Mouse (Mus musculus) left cerebral cortex, adult 11 months (tissue): ENCODE results near the gene Brca2.

Experiments
- DNase-seq: peaks from one replicate; pipeline ENCODE4 v3.0.0; 2022; ENCODE audit warnings: low spot score

The Brca2 gene

DNA sequence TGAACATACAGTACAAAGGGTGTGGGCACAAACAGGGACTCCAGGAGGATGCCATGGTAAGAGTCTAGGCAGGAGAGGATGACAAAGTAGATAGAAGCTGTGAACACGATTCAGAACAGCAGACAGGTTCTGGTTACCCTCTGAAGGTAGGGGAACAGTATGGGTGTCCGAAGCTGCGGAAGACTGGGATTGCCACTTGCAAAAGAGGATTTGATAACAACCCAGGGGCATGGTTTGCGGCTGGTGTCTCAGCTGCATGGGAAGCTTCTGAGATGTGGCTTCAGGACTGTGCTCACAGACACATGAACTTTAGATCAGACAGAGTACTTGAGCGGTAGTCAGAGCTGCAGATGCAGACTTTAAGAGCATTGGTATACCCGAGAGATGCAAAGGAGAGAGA, 42.0 kb downstream of the Brca2 start:
- no peak for DNase-seq

DNA sequence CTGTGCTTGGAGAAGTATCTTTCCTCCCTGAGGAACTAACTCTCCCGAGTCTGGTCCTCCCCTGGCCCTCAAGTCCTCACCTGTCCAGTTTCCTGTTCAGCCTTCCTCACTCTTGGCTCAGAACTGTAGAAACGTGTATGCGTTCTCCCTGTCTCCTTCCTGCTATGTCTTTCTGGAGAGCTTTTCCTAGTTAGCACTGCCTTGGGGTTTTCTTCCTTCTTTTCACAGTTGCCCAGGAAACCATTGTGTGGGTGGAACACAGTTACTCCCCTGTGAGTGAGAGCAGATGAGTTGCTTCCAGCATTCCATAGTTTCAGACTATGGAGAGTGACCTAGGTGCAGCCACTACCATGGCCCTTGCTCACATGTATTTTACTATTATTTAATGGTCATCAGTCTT, 43.8 kb downstream of the Brca2 start:
- DNase-seq: peak; percentile 58

DNA sequence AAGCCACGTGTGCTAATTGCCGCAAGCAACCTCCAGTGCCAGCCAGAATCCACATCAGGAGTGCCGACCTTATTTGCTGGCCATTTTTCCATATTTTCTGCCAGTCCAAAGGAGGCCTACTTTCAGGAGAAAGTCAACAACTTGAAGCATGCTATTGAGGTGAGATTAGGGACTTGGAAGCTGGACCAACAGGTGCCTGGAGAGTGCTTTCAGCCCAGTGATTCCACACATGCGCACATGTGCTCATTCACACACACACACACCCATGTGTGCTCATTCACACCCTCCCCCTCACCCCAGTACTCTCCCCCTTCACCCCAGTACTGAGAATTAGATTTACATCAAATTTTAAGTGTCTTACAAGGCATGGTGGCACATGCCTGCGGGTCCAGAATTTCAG, 44.5 kb downstream of the Brca2 start:
- DNase-seq: no peak

DNA sequence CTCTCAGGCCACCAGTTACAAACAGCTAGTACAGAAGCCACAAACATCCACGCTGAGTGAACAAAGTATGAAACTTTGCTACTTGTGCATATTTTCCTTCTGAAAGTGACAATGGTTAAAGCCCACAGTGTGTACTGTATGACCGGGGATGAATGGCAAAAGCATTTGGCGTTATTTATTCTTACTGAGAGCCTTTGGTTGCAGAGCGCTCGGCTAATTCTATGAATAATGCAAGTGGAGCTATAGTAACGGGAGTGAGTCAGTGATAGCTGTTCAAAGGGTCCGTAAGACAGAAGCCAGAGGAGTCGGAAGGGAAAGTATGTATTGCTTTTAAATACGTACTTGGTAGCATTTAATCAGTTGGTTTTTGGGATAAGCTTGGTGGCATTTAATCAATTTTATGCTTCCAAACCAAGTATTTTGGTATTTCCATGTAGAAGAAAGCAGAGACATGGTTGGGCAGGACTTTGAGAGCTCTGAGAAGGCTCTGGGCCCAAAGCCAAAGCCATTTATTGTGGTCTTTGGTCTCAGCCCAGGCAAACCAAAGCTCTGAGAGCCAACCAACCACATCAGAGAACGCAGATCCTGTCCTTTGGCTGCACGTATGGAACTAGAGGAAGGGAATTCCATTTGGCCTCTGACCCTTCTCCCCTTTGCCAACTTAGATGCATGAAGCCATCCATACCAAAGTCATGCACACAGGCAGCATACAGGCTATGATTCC, 48.2 kb downstream of the Brca2 start:
- DNase-seq: no peak

DNA sequence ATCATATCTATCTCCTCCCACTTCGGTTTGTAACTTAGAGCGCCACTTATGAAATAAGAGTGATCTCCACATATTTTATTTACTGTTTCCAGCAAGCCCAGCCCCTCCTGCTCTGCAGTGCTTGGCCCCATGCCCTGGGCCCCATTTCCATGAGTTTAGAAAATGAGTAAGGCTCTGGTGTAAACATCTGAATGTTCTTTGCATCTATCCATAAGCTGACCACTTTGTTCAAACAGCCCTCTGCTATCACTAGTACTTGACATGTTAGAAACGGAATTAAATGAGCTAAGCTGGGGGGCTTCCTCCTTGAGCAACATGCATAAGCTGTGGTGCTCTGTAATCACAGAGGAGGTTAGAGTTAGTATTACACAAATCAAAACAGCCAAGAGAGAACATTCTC, 52.0 kb downstream of the Brca2 start:
- no peak for DNase-seq

DNA sequence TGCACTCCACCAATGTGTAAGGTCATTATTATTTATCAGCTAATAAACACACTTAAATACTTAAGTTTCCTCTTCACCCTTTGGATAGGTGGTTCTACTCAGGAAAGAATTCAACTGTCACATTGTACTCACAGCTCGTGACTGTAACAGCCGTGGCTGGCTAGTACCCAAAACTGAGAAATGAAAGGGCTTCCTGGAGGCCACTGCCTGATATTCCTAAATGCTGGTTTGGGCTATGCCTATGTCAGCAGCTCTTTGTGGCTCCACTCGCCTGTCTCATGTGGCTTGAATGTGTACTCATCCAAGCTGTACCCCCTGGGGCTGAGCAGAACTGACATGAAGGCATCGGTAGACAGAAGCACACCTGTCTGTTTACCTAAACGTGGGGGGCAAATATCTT, 52.5 kb downstream of the Brca2 start:
- no peak for DNase-seq

DNA sequence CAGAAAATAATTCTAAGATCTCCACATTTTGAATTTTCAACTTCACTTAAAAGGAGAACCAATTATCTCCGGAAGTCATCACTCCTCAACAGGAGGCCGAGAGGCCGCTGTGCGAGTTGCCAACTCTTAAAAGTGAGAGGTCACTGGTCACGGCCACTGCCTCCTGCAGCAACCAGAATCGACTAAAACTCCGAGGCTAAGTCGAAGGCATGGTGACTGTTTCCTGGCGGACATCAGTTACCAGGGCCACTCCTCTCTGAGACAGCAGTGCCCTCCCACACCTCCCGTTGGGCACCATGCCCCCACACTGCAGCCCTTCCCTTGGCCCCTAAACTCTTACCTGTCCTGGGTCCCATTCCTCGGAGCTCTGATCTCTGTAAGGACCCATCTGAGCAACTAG, 54.4 kb downstream of the Brca2 start:
- DNase-seq: no peak

DNA sequence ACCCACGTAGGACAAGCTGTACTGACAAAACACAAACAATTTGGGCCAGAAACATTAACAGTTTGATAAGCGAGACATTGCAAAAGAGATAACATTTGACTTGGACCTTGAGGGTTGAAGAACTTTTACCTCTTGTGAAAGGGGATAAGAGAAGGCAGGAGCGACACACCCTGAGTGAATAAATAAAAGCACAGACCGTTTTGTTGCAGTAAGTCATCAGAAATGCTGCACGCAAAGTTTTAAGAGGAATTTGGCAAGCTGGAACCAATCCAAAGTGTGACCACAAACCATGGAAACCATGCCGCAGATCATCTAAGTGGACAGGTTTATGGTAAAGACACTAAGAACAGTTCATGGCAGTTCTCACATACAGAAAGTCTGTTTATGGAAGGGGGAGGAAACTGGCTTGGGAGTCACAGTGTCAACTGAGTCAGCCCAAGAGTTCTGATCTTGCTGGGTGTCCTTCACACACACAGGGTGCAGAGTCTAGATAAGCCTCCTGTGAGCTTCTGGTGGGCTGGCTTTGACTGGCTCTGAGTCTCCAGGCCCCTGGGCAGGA, 56.3 kb downstream of the Brca2 start:
- DNase-seq: no peak

DNA sequence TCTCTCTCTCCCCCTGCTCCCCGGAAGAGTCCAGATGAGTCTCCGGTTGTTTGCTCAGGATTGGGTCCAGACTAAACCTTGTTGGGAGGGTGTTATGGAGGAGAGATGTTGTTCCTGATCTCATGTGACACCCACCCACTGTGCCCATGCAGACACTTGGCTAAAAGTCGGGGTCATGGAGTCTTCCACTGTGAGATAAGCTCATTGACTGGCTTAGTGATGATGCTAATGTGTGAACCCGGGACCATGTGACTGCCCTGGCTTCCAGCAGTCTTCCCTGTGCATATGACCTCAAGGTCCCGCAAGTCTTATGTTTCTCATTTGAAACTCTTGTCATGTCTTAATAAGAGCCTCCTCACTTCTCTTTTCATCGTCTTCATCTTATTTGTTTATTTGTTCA, 58.8 kb downstream of the Brca2 start:
- no peak for DNase-seq

DNA sequence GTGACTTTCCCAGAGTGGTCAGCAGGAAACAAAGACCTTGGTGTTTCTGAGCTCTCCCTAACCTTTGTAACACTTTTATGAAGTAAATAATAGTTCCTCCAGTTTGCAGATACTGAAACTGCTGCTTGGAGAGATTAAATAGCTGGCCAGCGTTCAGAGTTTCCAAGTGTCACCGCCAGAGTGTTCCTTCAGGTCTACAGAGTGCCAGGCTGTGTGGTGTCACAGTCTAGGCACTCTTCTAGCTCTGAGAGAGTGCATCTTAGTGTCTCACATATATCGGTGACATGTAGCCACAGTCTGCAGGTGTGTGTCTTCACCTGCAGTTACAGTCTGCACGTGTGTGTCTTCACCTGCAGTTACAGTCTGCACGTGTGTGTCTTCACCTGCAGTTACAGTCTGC, 60.8 kb downstream of the Brca2 start:
- no peak for DNase-seq

DNA sequence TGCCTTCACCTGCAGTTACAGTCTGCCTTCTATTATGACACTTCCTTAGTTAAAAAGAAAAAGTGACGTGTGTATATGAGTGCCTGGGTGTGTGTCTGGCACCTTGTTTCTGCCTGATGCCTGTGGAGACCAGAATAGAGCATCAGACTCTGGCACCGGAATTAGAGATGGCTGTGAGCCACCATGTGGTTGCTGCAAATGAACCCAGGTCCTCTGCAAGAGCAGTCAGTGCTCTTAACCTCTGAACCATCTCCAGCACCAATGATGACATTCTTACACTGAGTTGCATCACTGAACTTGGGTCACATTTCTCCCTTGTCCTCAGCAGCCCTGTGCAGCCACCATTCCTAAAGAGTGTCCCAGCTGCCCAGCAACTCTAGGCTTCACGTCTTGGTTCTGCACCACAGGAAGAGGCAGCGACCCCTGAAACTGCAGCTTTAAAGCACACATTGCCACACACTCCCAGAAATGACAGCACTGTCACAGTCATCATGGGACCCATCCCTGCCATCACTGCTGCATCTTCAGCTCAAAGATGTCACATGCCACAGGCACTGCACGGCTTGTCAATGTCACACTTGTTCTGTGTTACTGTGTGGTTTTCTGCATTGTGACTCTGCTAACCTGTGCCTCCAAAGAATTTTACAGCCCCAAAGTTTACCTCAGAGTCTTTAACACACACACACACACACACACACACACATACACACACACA, 61.3 kb downstream of the Brca2 start:
- DNase-seq: no peak

DNA sequence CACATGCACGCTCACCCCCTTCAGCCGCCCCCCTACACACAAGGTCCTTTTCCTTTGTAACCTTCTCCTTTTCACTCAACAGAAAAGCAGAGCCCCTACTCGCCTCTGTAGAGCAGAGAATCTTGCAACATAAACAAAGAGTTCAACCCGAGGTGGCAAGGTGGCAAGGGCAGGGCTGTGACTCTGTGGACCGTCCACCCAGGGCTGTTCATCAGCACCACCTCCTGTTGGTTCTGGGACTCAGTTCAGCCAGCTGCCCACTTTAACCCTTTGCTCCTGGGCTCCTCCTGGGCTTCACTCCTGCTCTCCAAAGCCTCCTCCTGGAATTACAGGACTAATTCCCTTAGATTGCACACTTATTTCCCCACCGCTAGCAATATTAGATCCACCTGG, 61.9 kb downstream of the Brca2 start:
- no peak for DNase-seq

DNA sequence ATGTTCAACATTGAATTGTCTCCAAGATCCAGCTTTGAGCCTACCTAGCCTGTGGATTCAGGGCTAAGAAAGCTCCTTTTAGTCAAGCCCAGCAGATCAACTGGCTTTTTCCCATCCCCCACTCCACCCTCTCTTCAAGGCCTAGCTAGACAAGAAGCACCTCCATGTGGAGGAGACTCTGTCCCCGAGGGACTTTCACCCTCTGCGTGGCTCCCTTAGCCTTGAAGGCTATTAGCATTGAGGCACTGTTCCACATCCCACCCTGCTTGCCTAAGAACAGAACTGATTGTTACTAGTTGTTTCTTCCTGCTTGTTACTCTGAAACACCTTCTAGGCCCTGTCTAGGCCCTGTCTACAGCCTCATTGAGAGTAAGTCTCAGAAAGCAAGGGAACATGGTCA, 67.5 kb downstream of the Brca2 start:
- no peak for DNase-seq

DNA sequence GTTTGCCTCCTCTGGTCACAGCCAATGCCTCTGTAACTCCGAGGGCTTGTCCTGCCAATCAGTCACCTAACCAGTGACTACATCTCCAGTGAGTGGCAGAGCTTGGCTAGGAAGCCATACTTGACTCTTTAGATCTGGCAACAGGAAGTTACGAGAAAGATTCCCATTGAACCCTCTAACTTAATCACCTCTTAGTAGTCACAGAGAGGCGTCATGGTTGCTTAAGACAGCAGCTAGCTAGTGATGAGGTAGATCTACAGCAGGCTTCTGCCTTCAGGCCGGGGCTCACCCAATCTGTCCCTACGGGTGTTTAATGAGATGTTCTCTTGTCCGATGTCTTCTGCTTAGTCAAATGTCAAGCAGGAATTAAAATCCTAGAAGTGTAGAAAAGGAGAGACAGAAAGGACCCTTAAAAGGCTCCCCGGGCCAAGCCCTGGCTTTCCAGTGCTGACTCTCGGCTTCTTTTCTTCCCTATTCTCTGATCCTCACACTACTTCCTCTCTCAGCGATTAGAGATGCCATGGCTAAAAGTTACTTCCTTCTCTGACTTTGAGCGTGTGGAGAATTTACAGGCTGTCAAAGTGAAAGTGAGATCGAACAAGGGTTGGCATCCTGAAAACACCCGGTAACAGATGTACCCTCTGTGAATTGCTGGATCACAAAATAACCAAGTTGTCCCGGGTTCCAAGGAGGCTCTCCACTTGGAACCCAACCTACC, 69.9 kb downstream of the Brca2 start:
- no peak for DNase-seq

DNA sequence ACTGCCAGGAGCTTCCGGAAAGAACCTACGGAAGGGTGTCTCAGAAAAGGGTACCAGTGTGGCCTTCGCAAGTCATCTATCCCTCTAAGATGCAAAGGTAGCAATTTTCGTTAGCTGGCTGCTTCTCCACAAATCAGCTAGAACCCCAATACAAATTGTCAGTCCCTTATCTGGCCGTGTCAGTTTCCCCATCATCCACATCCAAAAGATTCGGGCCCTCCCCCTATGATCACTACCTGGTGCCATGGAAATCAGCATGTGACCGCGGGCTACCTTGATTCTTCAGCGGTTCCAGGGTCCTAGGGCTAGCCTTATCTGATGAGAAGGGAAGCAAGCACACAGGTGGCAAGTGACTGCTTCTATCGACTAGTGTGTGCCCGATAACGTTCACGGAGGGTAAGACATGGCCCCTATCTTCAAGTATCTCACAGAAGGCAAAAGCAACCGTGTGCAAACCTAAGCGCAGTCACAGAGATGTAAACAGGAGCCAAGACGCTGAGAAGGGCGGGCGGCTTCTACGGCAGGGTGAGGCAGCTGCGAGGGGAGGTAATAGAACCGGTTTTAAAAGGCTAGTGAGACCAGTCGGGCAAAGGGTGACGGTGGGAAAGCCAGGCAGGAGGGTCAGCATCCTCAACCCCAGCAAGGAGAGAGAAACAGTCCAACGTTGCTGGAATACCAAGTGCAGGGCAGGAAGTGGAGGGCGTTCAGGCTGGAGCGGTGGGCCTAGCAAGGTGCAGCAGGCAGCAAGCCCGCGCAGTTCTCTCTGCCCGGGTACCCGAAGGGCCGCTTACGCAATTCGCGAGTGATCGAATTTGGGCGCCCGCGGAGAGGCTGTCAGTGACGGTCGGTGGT, 70.7 kb downstream of the Brca2 start:
- no peak for DNase-seq

DNA sequence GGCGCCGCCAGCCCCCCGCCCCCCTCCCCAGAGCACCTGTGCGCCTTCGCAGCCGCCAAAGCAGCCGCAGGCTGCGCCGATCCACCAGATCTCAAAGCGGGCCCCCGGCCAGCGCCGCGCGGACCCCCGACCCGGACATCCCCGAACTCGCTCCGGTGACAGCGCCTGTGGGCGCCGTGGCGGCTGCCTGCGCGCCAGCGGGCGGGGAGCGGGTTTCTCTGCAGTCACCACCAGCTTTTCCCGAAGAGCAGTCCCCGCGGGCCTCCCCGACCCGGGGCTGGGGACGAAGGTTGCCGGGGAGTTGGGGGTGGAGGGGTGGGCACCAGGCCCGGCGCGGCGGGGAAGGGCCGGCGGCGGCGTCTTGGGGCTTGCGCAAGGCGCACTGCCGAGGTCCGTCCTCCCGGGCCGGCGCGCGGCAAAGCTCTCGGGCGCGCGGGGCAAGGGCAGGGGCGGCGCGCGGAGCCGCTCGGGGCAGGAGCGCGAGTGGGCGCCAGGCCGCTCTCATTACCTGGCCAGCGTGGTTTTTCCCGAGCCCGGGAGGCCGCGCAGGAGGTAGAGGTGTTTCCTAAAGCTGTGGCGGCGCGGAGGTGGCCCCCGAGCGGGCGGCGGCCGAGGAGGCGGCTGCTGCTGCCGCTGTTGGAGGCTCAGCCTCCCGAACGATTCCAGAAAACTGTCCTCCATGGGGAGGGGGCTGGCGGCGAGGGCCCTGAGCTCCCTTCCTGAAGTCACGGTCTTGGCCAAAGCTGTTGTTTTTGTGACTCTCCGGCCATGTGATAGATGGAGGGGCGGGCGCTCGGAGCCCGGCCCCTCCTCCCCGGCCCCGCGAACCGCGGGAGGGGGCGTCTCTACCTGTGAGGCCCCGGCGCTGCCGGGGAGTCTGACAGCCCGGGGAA, 71.6 kb downstream of the Brca2 start:
- DNase-seq: no peak

DNA sequence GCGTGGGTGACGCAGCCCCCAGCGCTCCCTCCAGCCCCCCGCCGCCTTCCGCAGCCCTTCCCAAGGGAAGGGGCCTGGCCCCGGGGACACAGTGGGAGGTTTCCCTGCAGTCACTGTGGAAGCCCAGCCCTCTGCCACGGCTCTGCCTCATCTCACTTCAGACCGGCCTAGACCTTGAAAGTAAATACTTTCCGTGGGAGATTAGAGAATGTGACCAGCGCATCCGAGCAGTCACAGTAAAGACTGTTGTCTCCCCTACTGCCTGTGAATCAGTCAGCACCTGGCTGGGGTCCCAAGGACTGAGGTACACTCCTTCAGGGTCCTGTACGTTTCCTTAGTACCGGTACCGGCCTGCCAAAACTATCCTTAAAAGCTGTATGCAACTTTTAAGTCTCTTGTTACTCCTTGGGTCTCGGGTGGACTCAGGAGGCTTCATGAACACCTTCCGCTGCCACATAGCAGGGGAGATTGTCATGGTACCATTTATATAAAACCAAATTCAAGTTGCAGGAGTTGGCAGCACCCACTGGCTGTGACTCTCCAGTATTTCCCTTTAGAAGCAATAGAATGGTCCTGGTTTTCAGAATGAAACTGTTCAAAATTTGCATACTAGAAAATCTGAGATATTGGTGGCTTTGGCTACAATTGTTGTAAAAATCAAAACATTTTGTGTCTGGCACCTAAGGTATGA, 72.4 kb downstream of the Brca2 start:
- no peak for DNase-seq

DNA sequence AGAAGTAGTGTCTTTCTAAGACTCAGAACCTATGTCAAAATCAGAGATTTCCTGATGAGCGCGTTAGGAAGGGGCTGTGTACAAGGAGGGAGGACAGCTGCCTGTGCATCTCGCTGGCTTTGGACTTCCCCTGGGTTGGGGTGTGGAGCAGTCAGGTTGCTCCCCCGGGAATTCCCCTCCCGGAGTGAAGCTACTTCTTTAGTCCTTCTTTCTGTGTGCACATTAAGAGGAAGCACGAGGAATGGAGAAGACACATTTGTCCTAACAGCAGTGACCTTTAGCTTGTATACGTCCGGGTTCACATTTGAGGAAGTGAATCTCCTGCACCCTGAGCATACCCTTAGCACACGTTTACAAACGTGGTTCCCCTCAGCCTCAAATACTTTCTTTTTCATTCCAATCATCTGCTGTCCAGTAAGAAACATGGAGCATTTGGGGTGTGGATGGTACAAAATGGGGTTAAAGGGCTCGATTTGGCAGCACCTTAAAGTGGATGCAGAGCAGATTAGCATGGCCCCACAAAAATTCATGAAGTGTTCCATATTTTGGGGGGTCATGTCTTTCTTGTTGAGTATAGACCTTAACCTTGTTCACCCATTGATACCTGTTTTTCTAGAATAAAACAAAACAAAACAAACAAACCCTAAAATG, 73.1 kb downstream of the Brca2 start:
- DNase-seq: no peak

DNA sequence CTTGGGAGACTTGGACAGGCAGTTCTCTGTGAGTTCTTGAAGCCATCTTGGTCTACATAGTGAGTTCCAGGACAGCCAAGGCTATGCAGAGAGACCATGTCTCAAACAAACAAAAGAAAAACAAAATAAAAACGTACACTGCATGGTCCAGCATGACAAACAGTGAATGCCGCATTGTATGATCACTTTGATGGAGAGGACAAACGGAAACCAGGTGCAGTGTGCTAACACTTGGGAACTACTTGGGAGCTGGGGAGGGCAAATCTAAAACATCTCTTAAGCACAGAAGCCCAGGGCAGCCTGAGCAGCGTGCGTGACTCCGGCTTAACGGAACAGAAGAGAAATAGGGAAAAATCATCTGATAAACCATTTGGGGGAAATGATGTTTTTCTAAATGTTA, 74.7 kb downstream of the Brca2 start, which contains the start of gene N4bp2l1:
Gene N4bp2l1 (minus strand): TSS at position 101 of the 400 bp plus-strand sequence.
- no peak for DNase-seq
